Mouse (Mus musculus) kidney, adult 9 months (tissue): ENCODE data around the gene Gpa33.
"Not testable (repeated sequence)": the region's sequence is repeated elsewhere in the genome, so short reads cannot be mapped to it uniquely, and the experiment has no call there.

Source experiments
- DNase-seq: peaks from one replicate; pipeline ENCODE4 v3.0.0; 2022

Gpa33 gene

DNA sequence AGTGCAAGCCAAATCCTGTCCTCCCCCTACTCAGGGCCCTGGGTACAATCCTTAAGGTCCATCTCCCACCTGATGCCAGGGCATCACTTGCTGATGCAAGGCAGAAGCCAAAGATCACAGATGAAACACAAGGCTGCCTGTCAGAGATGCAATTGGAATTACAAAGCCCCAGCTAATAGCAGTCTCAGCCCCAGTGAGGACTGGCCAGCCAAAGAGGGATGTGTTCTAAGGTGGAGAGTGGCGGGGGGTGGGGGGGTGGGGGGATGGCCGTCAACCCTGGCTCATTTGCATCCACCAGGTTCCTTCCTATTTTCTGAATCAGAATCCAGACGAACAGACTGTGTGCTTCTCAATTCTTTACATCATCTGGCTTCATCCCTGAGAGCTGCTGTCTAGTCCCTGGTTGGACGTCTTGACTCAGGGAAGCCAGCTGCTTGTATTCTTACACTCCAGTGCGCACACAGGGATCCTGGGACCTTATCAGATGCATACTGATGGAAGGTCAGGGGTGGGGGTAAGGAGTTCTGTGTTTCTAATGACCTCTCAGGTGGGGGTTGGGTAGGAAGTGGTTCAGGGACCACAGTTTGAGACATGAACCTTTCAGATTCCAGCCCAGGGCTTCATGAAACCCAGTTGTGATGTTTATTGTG lies 5.2 kb downstream of the Gpa33 start:
- DNase-seq, result no peak

DNA sequence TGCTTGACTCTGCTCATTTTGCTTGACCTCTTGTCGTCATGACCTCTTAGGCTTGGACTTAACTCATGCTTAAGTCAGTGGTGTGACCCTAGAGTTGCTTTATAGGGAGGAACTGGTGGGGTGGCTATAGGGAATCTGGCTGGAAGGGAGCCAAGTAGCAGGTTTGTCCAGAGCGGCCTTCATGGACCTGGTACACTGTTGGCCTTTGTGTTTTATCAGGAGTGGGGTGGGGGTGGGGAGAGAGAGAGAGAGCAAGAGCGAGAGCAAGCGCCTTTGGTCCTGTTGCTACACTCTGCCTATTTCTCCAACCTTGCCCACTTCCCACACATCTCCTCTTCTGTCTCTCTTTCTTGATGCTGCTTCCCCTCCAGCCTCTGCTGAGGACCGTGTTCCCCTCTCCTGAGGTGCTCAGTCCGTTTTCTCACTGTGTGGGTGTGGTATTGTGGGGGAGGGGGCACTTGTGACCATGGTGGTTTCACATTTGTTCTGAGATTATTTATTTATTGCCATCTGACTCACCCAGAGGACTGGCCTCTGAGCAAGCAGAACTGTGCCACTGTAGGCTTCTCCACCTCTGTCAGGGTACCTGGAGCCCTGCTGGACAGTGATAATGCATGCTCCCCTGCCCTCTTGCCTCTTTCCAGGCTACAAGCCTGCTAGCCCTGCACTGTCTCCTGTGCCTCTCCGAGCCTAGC lies 7.4 kb downstream of the Gpa33 start:
- DNase-seq, result no peak

DNA sequence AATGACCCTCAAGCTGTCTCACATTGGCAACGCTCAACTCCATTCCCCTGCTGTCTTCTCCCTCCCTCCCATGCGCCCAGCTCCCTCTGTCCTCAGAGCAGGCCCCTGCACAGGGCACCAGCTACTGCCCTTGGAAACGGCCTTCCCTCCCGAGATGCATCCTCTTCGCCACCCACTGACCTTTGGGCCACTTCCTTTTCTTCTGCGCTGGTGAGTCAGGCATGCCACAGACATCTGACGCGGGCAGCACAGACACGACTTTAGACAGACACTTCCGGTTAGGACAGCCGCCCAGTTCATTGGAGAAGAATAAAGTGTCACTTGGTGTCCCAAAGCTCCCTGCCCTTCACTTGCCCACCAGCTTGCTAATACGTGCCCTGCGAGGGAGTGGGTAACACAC lies 8.1 kb downstream of the Gpa33 start:
- peak; percentile 19 for DNase-seq

DNA sequence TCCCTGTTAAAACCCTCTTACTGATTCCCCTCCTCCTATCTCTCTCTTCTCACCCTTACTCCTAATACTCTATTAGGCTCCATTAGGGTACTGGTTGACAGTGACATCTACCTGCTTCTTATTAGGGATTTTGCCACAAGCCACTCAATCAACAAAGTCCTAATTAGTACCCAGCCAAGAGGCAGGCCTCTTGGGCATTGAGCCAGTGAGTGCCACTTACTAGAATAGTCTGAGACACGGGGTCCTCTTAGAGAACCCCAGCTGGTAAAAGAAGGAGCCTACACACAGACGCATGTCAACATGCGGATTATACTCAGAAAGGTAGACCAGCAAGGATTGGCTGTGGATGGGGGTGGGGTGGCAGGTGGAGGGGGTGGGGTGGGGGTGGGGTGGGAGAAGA lies 9.1 kb downstream of the Gpa33 start:
- DNase-seq, result no peak

DNA sequence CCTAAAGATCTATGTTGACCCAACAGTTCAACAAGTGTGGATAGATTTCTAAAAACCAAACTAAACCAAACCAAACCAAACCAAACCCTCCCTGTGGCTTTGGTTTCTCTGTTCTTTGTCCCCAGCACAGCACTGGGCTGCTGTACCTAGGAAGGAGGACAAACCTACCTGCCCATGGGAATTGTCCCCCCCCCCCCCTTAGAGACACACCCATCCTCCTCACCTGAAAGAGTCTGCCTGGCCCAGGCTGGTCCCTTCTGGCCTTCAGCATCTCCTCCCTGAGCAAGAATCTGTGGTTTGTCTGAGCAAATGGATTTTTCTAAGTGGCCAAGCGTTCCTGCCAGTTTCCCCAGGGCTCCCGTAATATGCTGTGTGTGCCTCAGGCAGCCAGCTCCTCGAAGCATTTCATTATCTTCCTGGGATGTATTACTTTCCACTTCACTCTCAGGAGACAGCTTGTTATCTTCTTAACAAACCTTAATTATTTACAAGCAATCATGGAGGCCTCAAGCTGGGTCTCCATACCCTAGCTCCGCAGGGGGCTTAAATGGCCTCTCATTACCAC lies 9.7 kb downstream of the Gpa33 start:
- no peak for DNase-seq

DNA sequence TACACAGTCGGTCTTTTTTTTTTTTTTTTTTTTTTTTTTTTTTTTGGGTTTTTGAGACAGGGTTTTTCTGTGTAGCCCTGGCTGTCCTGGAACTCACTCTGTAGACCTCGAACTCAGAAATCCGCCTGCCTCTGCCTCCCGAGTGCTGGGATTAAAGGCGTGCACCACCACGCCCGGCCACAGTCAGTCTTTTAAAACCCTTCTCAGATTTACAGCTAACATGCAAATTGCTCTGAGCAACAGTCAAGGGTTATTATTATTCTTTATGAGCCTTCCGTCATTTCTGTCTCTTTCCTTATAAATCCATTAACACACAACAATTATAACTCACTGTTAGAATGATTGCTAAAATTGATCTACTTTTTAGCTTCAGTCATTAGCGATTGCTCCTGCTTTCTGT lies 11.8 kb downstream of the Gpa33 start:
- not testable (repeated sequence) for DNase-seq

DNA sequence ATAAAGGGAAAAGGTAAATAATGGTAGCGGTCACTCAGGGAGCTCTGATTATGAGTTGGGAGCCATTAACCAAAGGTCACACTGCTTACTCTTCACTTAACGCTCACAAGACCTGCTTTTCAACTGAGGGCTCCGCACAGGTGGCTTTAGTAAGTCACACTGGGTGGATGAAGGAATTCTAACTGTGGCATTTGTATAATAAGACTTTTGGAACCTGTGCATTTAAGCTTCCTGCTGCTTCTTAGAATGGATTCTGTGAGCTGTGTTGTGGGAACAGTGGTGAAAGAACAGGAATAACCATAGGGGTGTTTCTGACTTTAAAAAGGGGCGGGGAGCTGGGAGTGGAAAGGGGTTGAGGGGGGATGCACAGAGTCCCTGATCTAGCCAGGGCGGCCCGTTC lies 12.3 kb downstream of the Gpa33 start:
- no peak for DNase-seq

DNA sequence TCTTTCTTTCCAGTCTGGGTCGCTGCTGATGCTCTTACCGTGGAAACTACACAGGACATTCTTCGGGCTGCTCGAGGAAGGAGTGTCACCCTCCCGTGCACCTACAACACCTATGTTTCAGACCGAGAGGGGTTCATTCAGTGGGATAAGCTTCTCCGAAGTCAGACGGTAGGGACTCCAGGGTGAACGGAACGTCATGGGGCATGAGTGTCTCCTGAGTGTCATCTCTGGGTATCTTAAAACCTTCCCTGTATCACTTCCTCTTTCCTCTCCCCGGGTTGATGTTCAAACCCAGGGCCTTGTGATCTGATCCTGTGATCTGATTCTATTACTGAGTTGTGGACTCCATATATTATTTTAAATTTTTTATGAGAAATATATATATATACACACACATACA lies 16.6 kb downstream of the Gpa33 start:
- DNase-seq, result no peak

DNA sequence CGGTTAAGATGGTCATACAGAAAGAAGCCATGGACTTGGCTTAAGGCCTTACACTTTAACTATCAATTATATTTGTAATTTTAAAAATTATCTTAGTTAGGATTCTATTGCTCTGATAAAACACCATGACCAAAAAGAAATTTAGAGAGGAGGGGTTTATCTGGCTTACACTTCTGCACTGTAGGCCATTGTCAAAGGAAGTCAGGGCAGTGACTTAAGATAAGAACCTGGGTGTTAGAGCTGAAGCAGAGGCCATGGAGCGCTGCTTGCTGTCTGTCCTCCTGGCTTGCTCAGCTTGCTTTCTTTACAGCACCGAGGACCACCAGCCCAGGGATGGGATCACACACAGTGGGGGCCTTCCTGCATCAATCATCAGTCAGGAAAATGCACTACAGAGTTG lies 17.6 kb downstream of the Gpa33 start:
- no peak for DNase-seq

DNA sequence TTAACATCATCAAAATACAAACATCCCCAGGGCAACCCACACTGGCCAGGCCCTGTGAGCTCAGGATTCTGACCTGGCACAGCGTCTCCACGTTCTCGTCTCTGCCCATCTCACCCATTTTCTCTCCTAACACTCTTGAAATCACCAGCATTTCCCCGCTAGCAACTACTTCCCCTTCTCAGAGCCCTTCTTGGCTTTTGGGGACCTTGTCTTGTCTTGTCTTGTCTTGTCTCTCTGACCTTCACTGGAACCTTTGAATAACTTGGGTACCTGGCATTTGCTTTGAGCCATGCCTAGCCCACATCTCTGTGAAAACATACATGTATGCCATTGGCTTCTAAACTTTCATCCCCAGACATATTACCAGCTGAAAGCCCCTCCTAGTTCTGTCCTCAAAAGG lies 19.4 kb downstream of the Gpa33 start:
- DNase-seq, result no peak

DNA sequence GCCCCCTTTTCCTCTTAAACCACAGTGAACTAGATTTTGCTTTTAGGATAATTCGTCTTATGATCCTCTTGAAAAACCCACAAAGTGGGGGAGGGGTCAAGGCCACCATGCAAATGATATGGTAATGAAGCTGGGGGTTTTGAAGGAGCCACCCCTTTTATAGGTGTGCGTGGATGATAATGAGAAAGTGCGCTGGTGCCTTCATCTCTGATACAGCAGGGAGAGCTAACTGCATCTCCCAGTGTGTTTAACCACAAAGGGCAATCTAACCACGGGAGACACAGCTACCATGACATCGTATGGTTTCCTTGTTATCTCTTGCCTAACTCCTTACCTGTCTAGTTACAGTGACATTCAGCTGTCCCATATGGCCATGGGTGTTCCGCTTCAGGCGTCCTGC lies 20.0 kb downstream of the Gpa33 start:
- no peak for DNase-seq

DNA sequence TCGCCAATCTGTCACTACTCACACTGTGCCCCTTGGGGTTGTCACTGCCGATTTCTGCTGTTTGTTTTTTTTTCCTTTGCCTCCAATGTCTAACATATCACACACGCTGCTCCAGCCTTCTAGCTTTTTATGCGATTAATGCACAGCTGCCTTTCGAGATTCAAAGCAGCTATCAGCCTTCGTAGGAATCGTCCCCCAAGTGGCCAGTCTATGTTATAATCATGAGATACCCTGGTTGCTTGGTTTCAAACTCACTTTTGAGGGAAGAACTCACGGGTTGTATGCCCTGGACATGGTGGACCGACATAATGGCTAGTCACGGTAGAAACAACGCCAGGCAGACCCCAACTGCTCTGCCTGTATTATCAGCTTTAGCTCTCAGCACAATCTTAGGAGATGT lies 21.3 kb downstream of the Gpa33 start:
- DNase-seq, result no peak

DNA sequence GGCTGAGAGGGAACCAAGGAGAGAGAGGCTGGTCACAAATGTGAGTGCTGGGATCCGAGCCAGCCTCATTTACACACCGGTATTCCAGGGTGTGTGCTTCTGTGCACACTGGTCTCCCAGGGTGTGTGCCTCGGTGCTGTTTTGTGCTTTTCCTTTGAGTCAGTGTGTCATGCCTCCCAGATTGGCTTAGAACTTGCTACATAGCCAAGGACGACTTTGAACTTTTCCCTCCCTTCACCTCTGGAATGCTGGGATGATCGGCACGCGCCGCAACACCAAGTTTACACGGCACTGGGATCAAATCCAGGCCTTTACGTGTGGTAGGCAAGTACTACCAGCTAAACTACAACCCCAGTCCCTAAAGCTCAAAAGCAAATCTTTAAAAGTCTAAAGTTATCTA lies 22.0 kb downstream of the Gpa33 start:
- DNase-seq, result no peak

DNA sequence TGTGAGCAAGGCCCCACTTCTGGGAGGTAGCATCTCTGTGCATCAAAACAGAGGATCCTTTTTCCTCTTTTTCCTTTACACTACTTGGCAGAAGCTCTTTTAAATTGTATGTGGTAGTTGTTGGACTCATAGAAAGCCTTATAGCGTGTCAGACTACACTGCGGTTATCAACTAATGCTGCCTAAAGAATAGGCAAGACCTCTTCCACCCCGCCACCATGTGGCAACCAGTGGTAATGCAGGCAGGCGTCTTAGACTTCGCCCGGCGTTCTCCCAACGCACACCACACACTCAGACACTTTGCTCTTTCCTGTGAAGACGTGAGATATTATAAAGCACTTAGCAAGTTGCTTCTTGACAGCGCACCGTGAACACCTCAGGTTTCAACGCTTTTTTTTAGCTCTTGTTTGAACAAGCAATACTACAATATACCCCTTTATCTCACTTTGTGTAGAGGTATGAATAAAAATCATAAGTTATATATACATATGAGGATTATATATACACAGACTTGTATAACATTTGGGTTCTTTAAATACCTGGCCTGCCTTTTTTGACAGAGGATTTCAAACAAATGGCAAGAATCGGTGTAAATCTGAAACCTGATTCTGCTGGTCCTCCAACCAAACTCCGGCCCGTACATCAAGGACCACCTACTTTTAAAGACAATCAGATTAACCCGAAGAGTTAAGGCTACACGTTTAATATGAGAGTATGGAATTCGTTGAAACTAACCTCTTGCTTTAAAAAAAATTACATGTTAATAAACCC lies 23.5 kb downstream of the Gpa33 start:
- DNase-seq, result peak; percentile 88

DNA sequence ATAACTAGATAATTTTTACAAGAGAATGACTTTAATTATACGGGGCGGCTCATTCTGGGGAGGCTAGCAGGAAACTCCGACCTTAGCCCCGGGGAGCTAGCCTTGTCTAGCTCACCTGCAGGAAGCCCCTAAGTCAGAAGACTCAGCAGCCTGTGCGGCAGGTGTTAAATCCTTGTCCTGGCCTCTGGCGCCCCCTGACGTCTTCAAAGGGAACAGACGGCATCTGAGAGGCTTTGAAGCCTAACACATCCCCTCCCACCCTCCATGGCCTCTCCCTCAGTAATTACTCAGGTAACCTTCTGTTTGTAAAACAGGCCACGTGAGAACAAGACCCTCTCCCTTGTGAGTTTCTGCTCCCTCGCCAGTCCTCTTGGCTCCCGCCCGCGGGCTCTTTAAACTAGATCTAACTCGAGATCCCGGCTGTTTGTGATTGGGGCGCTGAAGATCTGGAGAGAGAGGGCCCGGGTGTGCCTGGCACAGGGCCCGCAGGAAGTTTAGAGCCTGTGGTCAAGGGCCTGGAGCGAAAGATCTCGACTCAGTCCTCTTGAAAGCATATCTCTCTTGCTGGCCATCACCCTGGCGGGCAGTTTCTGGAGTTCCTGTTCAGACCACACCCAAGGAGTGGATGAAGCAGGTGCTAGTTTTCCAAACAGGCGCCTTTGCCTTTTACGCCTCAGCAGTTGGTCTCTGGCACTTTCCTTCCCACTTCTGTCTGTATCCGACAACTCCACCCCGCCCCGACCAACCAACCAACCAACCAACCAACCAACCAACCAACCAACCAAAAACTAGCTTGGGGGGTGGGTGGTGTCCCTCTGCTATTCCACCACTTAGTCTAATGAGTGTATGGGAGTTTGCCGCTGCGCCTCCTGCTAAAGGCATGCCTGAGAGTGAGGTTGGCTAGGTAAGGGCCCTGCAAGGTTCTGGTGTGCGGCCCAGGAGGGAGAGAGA lies 24.4 kb downstream of the Gpa33 start:
- DNase-seq, result peak; percentile 79

DNA sequence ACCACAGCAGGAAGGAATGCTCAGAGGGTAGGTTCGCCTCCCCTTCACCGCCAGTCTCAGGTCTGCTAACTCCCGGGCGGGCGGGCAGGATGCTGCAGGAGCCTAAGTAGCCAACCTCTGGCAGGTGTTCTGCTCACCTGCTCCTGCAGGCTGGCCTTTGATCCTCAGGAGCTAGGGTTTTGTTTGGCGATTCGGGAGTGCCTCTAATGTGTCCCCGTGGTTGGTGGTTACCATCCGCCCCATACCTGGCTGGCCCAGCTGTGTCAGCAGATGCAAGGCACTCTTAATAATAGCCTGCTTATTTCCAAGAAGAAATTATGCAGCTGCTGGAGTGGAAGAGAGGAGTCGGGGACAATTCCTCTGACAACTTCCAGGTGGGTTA lies 25.1 kb downstream of the Gpa33 start:
- no peak for DNase-seq

DNA sequence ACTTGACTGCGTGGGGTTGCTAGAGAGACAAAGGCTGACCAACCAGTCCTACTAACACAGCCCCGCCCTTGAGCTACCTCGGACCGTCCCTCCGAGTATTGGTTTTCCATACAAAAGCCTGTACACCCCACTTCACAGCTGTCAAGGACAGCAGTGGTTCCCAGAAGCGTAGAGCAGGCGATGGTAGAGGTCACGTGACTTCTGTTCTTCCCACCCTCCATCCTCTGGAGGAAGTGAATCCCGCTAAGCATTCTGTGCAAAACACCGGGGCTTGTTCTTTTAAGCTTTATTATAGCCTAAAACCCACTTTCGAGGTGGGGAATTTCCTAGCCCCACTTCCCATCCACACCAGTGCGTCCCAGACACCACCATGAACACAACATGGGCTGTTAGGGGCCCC lies 27.7 kb downstream of the Gpa33 start:
- no peak for DNase-seq

DNA sequence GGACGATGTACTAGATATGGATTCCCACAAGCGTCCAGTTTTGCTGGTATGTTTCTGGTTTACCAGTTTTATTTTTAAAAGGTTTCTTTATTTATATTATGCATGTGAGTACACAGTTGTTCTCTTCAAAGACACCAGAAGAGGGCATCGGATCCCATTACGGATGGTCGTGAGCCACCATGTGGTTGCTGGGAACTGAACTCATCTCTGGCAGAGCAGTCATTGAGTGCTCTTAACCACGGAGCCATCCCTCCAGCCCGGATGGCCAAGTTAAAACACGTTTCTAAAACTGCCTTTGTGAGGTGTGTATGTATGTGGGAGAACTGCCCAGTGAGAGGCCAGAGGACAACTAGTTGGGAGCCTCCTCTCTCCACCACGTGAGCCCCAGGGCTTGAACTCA lies 28.6 kb downstream of the Gpa33 start:
- DNase-seq, result no peak

DNA sequence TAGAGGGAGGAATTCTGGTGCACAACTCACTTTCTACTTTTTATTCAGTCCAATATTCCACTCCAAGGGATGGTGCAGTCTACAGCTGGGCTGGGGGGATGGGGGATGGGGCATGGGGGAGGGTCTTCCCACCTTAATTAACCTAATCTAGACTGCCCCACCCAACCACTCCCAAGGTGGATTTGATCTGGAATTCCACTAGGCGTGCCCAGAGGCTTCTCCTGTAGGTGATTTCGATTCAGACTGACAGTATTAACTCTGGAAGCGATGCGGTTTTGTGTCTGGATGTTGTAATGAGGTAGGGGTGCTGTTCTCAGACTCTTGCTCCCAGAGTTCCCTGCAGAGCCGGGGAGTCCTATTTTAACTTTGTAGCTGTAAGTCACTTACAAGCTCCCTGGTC lies 30.1 kb downstream of the Gpa33 start:
- no peak for DNase-seq

DNA sequence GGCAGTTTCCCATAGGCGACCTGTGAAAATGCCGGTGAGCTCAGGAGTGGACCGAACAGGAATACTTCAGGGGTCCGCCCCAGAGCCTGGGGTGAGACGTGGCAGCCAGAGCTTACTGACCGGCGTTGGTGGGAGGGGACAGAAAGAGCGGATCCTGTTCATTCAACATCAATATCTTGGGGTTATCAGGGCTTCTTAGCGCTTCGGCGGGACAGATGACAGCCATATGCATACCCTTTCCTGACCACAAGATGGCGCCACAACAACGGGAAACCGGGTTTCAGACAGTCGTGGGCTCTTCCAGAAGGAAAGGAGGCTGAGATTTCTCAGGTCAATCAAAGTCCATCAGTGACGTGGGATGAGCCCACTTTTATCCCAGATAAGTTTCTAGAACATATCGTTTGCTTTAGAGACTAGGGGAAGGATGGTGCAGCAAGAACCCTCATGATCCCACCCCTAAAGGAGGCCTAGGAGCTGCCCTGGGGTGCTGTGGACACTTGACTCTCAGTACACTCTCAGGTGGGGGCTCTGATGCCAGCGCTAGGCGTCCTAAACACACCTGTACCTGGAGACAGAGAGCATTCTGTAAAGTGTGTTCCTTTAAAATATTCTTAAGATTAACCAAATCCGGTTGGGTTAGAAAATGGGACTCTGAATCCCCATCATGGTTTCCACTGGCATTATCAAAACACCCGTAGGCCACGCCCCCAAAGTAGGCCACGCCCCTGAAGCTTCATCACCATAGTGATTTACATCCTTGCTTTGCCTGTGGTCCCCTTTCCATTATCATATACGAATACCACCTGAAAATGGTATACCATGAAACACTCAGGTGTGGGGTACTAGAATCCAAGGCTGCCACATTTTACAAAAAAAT lies 30.8 kb downstream of the Gpa33 start:
- peak; percentile 58 for DNase-seq

DNA sequence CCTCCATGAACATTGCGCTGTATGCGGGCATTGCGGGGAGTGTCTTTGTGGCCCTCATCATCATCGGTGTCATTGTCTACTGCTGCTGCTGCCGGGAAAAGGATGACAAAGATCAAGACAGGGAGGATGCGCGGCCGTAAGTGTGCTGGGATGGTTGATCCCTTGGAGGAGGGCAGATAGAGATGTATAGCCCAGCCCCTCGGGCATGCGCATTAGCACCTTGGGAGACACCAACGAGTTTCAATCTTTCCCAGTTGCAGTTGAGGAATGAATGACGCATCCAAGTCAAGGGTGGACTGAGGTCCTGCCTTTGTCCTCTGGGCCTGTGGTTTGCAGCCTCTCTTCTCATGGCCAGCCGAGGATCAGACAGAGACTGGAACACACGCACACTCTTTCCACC lies 34.5 kb downstream of the Gpa33 start:
- DNase-seq, result no peak

DNA sequence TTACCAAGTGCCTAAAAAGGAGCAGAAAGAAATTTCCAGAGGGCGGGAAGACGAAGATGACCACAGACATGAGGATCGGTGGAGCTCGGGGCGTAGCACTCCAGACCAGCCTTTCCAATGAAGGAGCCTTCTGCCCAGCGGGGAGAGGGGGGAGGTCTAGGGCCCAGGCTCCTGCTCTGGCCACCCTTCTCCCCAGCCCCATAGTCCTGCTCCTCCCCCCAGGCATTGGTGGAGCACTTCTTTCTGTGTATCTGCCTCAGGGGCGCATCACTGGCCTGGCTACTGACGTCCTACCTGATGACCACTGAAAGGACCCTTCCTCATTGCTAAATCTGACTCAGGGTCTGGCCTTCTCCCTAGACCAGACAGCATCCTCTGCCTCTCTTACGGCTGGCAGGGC lies 35.1 kb downstream of the Gpa33 start:
- no peak for DNase-seq
